Comparison of ENCODE assay signal across 25 mouse cellular contexts in the genomic region with DNA sequence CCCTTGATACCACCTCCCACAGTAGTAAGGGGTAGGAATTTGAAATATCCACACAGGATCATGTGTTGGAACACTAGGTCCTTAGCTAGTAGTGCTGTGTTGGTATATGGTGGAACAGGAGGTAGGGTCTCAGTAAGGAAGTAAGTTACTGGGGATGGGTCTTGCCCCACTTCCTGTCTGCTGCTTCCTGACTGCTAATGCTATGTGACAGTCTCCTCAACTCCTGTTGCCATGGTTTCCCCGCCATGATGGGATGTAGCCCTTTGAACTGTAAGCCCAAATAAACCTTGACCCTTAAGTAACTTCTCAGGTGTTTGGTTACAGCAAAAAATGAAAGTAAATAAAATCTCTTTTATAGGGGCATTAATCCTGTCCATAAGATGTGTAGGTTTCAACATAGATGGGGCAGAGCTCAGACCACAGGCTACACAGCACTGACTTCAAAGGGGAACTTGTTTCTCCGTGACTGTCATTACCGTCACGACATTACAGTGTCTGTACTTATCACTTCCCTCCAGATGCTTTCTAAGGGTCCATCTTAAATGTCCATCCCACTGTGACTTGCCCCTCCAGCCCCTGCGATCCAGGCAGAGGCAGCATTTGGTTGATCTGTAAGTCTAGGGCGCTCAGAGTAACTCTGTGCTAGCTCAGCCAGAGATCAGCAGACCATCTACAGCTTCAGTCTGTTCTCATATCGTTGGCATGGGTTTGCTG. TPM values are rescaled to one million over a fixed set of nuclear protein-coding genes. Genes with fewer than 3 reads are reported as not detected.
DNase-seq lines count a peak whose midpoint lies in the region; ATAC-seq and TF ChIP-seq lines count a peak whose summit lies in the region.
"Had no signal": no experiment of that assay in that cellular context is flagged by ENCODE, and none has a peak within 500 bp of the region (broad histone marks: within the 10 kb centered on the region; RNA-seq: fewer than 3 reads in every experiment).

No protein-coding gene starts in this region.

- H3K4me2 ChIP-seq in heart, embryonic 13.5 days = no peak overlapping the region
- H3K4me2 ChIP-seq in midbrain, postnatal 0 days (ENCODE audit: low read depth, low read length, poor library complexity, severe bottlenecking) = no peak overlapping the region
- H3K4me2 ChIP-seq: embryonic facial prominence, embryonic 12.5 days; hindbrain, embryonic 12.5 days; intestine, embryonic 15.5 days; midbrain, embryonic 12.5 days; neural tube, embryonic 13.5 days had no signal

- DNase-seq in heart, adult 9 months (ENCODE audit: low spot score in 2 of 2) = no peak
- DNase-seq in G1E (ENCODE audit: low spot score) = no peak
- DNase-seq in MEL-GATA-1-ER (ENCODE audit: extremely low read depth, low read depth) = peak; percentile 78
- no peak for DNase-seq in midbrain, postnatal 0 days (ENCODE audit: low spot score)
- no peak for DNase-seq in urinary bladder, postnatal 36 days (ENCODE audit: low spot score in 2 of 2)
- DNase-seq: adrenal gland, adult 2 months; adrenal gland, postnatal 36 days; cerebellum, adult 18-20 months; cerebellum, postnatal 25 days; embryo, embryonic 11 days; kidney, adult 2 months; thymus, adult 2 months; thymus, postnatal 36 days had no signal

- no peak for ATAC-seq in heart, embryonic 13.5 days (ENCODE audit: extremely low read depth, insufficient number of reproducible peaks, low FRiP score, low TSS enrichment)
- ATAC-seq in G1E (ENCODE audit: extremely low read depth, insufficient number of reproducible peaks, low FRiP score, poor library complexity, severe bottlenecking) = peak; percentile 28; the same call in 1 of the 2 replicates
- peak; percentile 62; the same call in 1 of the 2 replicates for ATAC-seq in megakaryocyte, adult 5-6 weeks (ENCODE audit: poor library complexity, severe bottlenecking)
- no peak for ATAC-seq in midbrain, postnatal 0 days (ENCODE audit: low FRiP score)
- ATAC-seq: forebrain, embryonic 16.5 days; hindbrain, postnatal 0 days; intestine, embryonic 15.5 days had no signal

- H3K36me3 ChIP-seq in heart, embryonic 13.5 days = no peaks in the 10 kb centered on the region
- no peaks in the 10 kb centered on the region for H3K36me3 ChIP-seq in G1E (replicated peaks)
- no peaks in the 10 kb centered on the region for H3K36me3 ChIP-seq in midbrain, postnatal 0 days (ENCODE audit: insufficient read depth, low read length)
- H3K36me3 ChIP-seq: embryonic facial prominence, embryonic 12.5 days; hindbrain, embryonic 12.5 days; intestine, embryonic 15.5 days; midbrain, embryonic 12.5 days; neural tube, embryonic 13.5 days had no signal

- H3K9me3 ChIP-seq in heart, embryonic 13.5 days = no peaks in the 10 kb centered on the region
- no peaks in the 10 kb centered on the region for H3K9me3 ChIP-seq in G1E (replicated peaks)
- no peaks in the 10 kb centered on the region for H3K9me3 ChIP-seq in midbrain, postnatal 0 days (ENCODE audit: low read length)
- H3K9me3 ChIP-seq: embryonic facial prominence, embryonic 12.5 days; intestine, embryonic 15.5 days; neural tube, embryonic 13.5 days had no signal

- H3K27ac ChIP-seq in heart, embryonic 13.5 days (replicated peaks) = peak overlapping the region; percentile 48; the same call in 1 of the 2 replicates
- no peak overlapping the region for H3K27ac ChIP-seq in midbrain, postnatal 0 days (ENCODE audit: low read depth, low read length)
- H3K27ac ChIP-seq: embryonic facial prominence, embryonic 12.5 days; hindbrain, embryonic 12.5 days; hindbrain, postnatal 0 days; intestine, embryonic 15.5 days; kidney, postnatal 0 days; macrophage; midbrain, embryonic 12.5 days had no signal

- TF ChIP-seq CTCF in G1E (IDR thresholded peaks at IDR 0.05; ENCODE audit: low read depth, low read length) = no peak
- no peak for TF ChIP-seq CTCF in midbrain, postnatal 0 days (IDR thresholded peaks at IDR 0.05)

- no peak overlapping the region for H3K9ac ChIP-seq in heart, embryonic 13.5 days
- no peak overlapping the region for H3K9ac ChIP-seq in midbrain, postnatal 0 days (replicated peaks; ENCODE audit: low read length, poor library complexity, severe bottlenecking)
- H3K9ac ChIP-seq: embryonic facial prominence, embryonic 12.5 days; hindbrain, embryonic 12.5 days; intestine, embryonic 15.5 days; midbrain, embryonic 12.5 days; neural tube, embryonic 13.5 days had no signal

- peaks cover 38% of the 10 kb centered on the region for H3K4me1 ChIP-seq in heart, embryonic 13.5 days
- H3K4me1 ChIP-seq in G1E (ENCODE audit: insufficient read depth, low read depth, low read length) = peaks cover 6% of the 10 kb centered on the region
- H3K4me1 ChIP-seq in midbrain, postnatal 0 days (ENCODE audit: insufficient read depth, low read length) = no peaks in the 10 kb centered on the region
- H3K4me1 ChIP-seq: embryonic facial prominence, embryonic 12.5 days; hindbrain, embryonic 12.5 days; midbrain, embryonic 12.5 days had no signal

- H3K4me3 ChIP-seq in heart, embryonic 13.5 days = no peak overlapping the region
- no peak overlapping the region for H3K4me3 ChIP-seq in G1E (ENCODE audit: low read depth, low read length)
- H3K4me3 ChIP-seq in midbrain, postnatal 0 days (ENCODE audit: low read depth, low read length) = no peak overlapping the region
- H3K4me3 ChIP-seq: embryonic facial prominence, embryonic 12.5 days; hindbrain, embryonic 12.5 days; intestine, embryonic 15.5 days; midbrain, embryonic 12.5 days; neural tube, embryonic 13.5 days had no signal

- 60% methylated on average over 7 of the region's 7 CpGs for WGBS in heart, embryonic 13.5 days
- 80% methylated on average over 7 of the region's 7 CpGs for WGBS in midbrain, postnatal 0 days

- H3K27me3 ChIP-seq in heart, embryonic 13.5 days (replicated peaks) = no peaks in the 10 kb centered on the region
- peaks cover 19% of the 10 kb centered on the region for H3K27me3 ChIP-seq in G1E (ENCODE audit: insufficient read depth, low read length)
- H3K27me3 ChIP-seq in midbrain, postnatal 0 days (ENCODE audit: insufficient read depth, low read length) = no peaks in the 10 kb centered on the region
- H3K27me3 ChIP-seq: CH12.LX; embryonic facial prominence, embryonic 12.5 days; hindbrain, embryonic 12.5 days; intestine, embryonic 15.5 days; midbrain, embryonic 12.5 days; neural tube, embryonic 13.5 days had no signal

RNA-seq across cellular contexts. Expression of gene Ndrg4, which starts 13.7 kb away (rescaled TPM):
- polyA plus RNA-seq in heart, embryonic 13.5 days (2015; fragmentation: Nextera tagmentation; extraction: Ambion mirVana) = 256 and 289 TPM in 2 replicates
- total RNA-seq in G1E (2014; fragmentation: Nextera tagmentation) (not detected in 2 replicates), G1E (2017) (0.23 and 0.60 TPM in 2 replicates)
- not detected in 2 replicates for polyA plus RNA-seq in G1E (2012)
- not detected in 2 replicates for total RNA-seq in megakaryocyte, adult 5-6 weeks (2015)
- total RNA-seq in megakaryocyte, adult 5-6 weeks (2017) = not detected in 2 replicates
- 814 and 937 TPM in 2 replicates for total RNA-seq in midbrain, postnatal 0 days (2014; rRNA removed)
- 641 and 735 TPM in 2 replicates for polyA plus RNA-seq in midbrain, postnatal 0 days (2015; fragmentation: Nextera tagmentation; extraction: Ambion mirVana)

RNA-seq across cellular contexts. Expression of gene Gins3, which starts 29.8 kb away (rescaled TPM):
- polyA plus RNA-seq in heart, embryonic 13.5 days (2015; fragmentation: Nextera tagmentation; extraction: Ambion mirVana) = 15.7 and 16.4 TPM in 2 replicates
- total RNA-seq in G1E (2014; fragmentation: Nextera tagmentation) (30.8 and 32.5 TPM in 2 replicates), G1E (2017) (32.6 and 32.9 TPM in 2 replicates)
- polyA plus RNA-seq in G1E (2012) = 9.2 and 9.5 TPM in 2 replicates
- total RNA-seq in megakaryocyte, adult 5-6 weeks (2015) = 12.2 and 16.9 TPM in 2 replicates
- 17.2 and 17.3 TPM in 2 replicates for total RNA-seq in megakaryocyte, adult 5-6 weeks (2017)
- total RNA-seq in midbrain, postnatal 0 days (2014; rRNA removed) = 2.7 and 4.1 TPM in 2 replicates
- polyA plus RNA-seq in midbrain, postnatal 0 days (2015; fragmentation: Nextera tagmentation; extraction: Ambion mirVana) = 4.0 and 4.7 TPM in 2 replicates

RNA-seq across cellular contexts. Expression of gene Setd6, which starts 52.6 kb away (rescaled TPM):
- 15.9 and 18.1 TPM in 2 replicates for polyA plus RNA-seq in heart, embryonic 13.5 days (2015; fragmentation: Nextera tagmentation; extraction: Ambion mirVana)
- 48.5 and 68.4 TPM in 2 replicates for total RNA-seq in G1E (2014; fragmentation: Nextera tagmentation)
- 42.2 and 48.3 TPM in 2 replicates for total RNA-seq in G1E (2017)
- 14.9 and 19.0 TPM in 2 replicates for polyA plus RNA-seq in G1E (2012)
- total RNA-seq in megakaryocyte, adult 5-6 weeks (2015) = 17.3 and 19.3 TPM in 2 replicates
- 18.3 and 23.5 TPM in 2 replicates for total RNA-seq in megakaryocyte, adult 5-6 weeks (2017)
- total RNA-seq in midbrain, postnatal 0 days (2014; rRNA removed) = 15.7 and 23.6 TPM in 2 replicates
- 41.8 and 44.3 TPM in 2 replicates for polyA plus RNA-seq in midbrain, postnatal 0 days (2015; fragmentation: Nextera tagmentation; extraction: Ambion mirVana)

Comparison
In these comparisons a context has a peak if more than half of its experiments do, and no peak if none do; other contexts are left out.
1. ATAC-seq: peak in G1E (single experiment) and megakaryocyte, adult 5-6 weeks (single experiment); none in heart, embryonic 13.5 days (single experiment) and midbrain, postnatal 0 days (single experiment).
2. RNA of gene Ndrg4, which starts 13.7 kb away (total RNA-seq): 814 to 937 TPM in midbrain, postnatal 0 days; 0.23 to 0.60 TPM in G1E and not detected in megakaryocyte, adult 5-6 weeks; every median in the first group is over 100 times any median in the second.